Mouse (Mus musculus): Measurements from ENCODE around the gene Ahrr. TPM values are rescaled to one million over a fixed set of nuclear protein-coding genes. Genes with fewer than 3 reads are reported as not detected.

The Ahrr gene
- polyA plus RNA-seq, 1 experiment from 2014 or later, result 0.08 TPM

DNA sequence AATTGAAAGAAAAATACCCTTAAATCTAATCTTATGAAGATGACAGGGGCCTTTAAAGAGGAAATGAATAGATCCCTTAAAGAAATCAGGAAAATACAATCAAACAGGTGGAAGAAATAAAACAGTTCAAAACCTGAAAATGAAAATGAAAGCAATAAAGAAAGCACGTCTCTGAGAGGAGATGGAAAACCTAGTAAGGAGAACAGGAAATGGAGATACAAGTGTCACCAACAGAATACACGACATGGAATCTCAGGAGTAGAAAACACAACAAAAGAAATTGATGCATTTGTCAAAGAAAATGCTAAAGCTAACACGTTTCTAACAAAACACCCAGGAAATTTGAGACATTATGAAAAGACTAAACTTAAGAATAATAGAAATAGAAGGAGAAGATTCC lies 95.7 kb downstream of the Ahrr start:
- Histone ChIP-seq H3K4me3 (ENCODE audit: low read depth, low read length) (no peak overlapping the region), H3K4me1 (ENCODE audit: control insufficient read depth, low read depth, low read length) (no peaks in the 10 kb centered on the region), H3K4me2 (ENCODE audit: low read depth, low read length) (no peak overlapping the region), H3K9ac (ENCODE audit: low read depth, low read length) (no peak overlapping the region), H3K9me3 (replicated peaks; ENCODE audit: control insufficient read depth, low read length) (no peaks in the 10 kb centered on the region), H3K36me3 (ENCODE audit: control insufficient read depth, insufficient read depth) (peaks cover 3% of the 10 kb centered on the region; the same call in 1 of the 2 replicates), H3K27ac (ENCODE audit: low read length) (no peak overlapping the region), H3K27me3 (ENCODE audit: control insufficient read depth, insufficient read depth, low read depth, low read length) (no peaks in the 10 kb centered on the region)
- 62% methylated on average over 3 of the region's 3 CpGs for WGBS (ENCODE audit: insufficient replicate concordance)
- no peak for ATAC-seq (ENCODE audit: low read depth)

DNA sequence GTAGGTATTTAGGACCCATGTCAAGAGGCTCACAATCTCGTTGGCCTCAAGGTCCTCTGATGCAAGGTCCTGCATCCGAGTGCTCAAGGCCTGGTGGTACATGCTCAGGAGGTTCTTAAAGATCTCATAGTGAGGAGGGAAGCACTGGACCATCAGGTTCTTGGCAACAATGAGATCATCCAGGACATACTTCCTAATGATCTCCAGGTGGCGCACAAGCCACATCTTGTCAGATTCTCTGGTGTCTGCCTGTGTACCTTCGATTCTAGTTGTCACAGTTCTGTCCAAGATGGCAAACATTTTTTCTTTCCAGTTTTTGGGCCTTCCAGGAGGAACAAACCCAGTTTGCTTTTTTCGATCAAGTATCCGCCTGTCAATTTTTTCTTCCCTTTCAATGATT lies 99.5 kb downstream of the Ahrr start:
- H3K27me3 ChIP-seq (ENCODE audit: control insufficient read depth, insufficient read depth, low read depth, low read length), result no peaks in the 10 kb centered on the region
- no peak overlapping the region for H3K4me2 ChIP-seq (ENCODE audit: low read depth, low read length)
- 79% methylated on average over 6 of the region's 6 CpGs for WGBS (ENCODE audit: insufficient replicate concordance)
- no peak overlapping the region for H3K4me3 ChIP-seq (ENCODE audit: low read depth, low read length)
- no peak overlapping the region for H3K9ac ChIP-seq (ENCODE audit: low read depth, low read length)
- peaks cover 6% of the 10 kb centered on the region for H3K36me3 ChIP-seq (ENCODE audit: control insufficient read depth, insufficient read depth)
- H3K4me1 ChIP-seq (ENCODE audit: control insufficient read depth, low read depth, low read length), result no peaks in the 10 kb centered on the region
- no peaks in the 10 kb centered on the region for H3K9me3 ChIP-seq (replicated peaks; ENCODE audit: control insufficient read depth, low read length)
- no peak overlapping the region for H3K27ac ChIP-seq (ENCODE audit: low read length)
- ATAC-seq (ENCODE audit: low read depth), result no peak

DNA sequence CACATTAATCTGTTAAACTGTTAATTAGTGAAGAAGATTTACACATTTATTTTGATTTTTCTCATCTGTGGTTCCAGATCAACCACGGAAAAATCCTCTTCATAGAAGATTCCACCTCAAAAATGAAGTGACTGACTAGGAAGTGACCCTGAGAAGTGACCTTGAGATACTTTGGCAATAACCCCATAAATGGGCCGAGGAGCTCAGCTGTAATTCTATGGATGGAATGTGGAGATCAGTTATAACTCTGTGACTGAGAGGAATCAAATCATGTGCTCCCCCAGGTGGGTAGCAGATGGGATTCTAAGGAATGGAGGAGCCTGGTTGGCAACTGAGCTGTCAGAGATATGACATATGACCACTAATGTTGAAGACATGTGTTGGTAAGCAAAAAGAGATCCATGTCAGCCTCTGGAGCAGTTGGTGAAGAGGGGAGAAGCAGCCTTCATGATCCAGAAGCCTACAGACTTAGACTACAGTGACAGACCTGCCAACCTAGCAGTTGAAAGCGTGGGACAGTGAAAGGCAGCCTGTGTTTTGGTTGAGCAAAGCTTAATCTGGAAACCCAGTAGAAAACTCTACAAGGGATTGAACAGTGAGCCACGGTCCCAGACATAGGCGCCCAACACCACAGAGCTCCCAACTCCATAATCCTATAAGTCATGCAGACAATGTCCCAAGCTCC lies 109.0 kb downstream of the Ahrr start:
- H3K4me1 ChIP-seq (ENCODE audit: control insufficient read depth, low read depth, low read length), result no peaks in the 10 kb centered on the region
- no peak overlapping the region for H3K9ac ChIP-seq (ENCODE audit: low read depth, low read length)
- H3K27ac ChIP-seq (ENCODE audit: low read length), result no peak overlapping the region
- WGBS (ENCODE audit: insufficient replicate concordance), result 74% methylated on average over 5 of the region's 5 CpGs
- no peak for ATAC-seq (ENCODE audit: low read depth)
- peaks cover 6% of the 10 kb centered on the region for H3K36me3 ChIP-seq (ENCODE audit: control insufficient read depth, insufficient read depth)
- no peaks in the 10 kb centered on the region for H3K27me3 ChIP-seq (ENCODE audit: control insufficient read depth, insufficient read depth, low read depth, low read length)
- no peaks in the 10 kb centered on the region for H3K9me3 ChIP-seq (replicated peaks; ENCODE audit: control insufficient read depth, low read length)
- H3K4me3 ChIP-seq (ENCODE audit: low read depth, low read length), result no peak overlapping the region
- no peak overlapping the region for H3K4me2 ChIP-seq (ENCODE audit: low read depth, low read length)

DNA sequence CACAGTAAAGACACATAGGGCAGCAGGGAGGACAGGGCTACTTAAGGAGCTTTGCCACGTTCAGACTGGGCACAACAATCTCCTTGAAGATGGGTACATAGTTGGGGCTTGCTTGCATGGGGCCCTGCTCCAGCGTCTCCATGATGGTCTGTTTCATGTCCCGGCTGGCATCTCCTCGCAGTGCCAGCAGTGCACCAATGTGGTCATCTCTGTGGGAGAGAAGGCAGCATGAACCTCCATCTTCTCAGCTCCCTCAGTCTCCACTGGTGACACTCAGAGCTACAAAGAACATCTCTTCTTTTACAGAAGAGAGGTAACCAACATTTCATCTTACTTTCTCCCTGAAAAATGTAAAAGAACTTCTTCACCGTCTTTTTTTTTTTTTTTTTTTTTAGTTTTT lies 120.1 kb downstream of the Ahrr start:
- 85% methylated on average over 5 of the region's 5 CpGs for WGBS (ENCODE audit: insufficient replicate concordance)
- Histone ChIP-seq H3K4me3 (ENCODE audit: low read depth, low read length) (no peak overlapping the region), H3K4me1 (ENCODE audit: control insufficient read depth, low read depth, low read length) (peaks cover 2% of the 10 kb centered on the region), H3K9me3 (replicated peaks; ENCODE audit: control insufficient read depth, low read length) (no peaks in the 10 kb centered on the region), H3K9ac (ENCODE audit: low read depth, low read length) (no peak overlapping the region), H3K27ac (ENCODE audit: low read length) (no peak overlapping the region), H3K27me3 (ENCODE audit: control insufficient read depth, insufficient read depth, low read depth, low read length) (no peaks in the 10 kb centered on the region), H3K4me2 (ENCODE audit: low read depth, low read length) (no peak overlapping the region), H3K36me3 (ENCODE audit: control insufficient read depth, insufficient read depth) (peaks cover 18% of the 10 kb centered on the region)
- ATAC-seq (ENCODE audit: low read depth), result no peak

DNA sequence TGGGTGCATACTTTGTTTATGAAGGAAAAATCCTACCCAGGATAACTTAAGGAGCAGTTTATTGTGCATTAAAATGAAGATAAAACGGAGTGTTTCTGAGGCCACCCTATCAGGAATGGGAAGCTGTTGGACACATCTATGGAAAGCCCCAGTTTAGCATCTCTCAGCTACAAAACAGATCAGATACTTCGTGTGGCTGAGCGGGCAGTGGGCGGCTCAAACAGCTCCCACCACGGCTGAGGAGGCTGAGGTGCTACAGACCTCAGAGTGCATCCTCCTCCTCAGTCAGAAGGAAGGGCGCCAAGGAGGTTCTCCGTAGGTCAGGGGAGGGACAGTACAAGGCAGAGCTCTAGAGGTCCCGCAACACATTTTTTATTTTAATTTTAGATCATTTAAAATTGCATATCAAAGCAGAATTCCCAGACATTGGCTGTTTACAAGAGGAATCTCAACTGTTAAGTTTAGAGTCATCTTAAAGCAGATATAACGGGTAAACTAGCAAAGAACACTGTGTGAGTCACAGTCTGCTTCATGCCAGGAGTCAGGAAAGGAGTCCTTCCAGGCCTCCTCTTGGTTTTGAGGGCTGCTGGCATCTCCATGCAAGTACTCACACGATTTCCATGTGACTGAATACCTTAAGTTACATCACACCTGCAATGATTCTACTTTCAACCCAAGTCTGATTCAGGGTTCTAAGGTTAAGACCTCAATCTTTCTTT lies 122.5 kb downstream of the Ahrr start:
- H3K4me2 ChIP-seq (ENCODE audit: low read depth, low read length), result no peak overlapping the region
- H3K4me1 ChIP-seq (ENCODE audit: control insufficient read depth, low read depth, low read length), result peaks cover 10% of the 10 kb centered on the region
- no peak for ATAC-seq (ENCODE audit: low read depth)
- H3K9me3 ChIP-seq (replicated peaks; ENCODE audit: control insufficient read depth, low read length), result no peaks in the 10 kb centered on the region
- WGBS (ENCODE audit: insufficient replicate concordance), result 72% methylated on average over 10 of the region's 10 CpGs
- peaks cover 18% of the 10 kb centered on the region for H3K36me3 ChIP-seq (ENCODE audit: control insufficient read depth, insufficient read depth)
- H3K4me3 ChIP-seq (ENCODE audit: low read depth, low read length), result no peak overlapping the region
- H3K27me3 ChIP-seq (ENCODE audit: control insufficient read depth, insufficient read depth, low read depth, low read length), result no peaks in the 10 kb centered on the region
- no peak overlapping the region for H3K9ac ChIP-seq (ENCODE audit: low read depth, low read length)
- H3K27ac ChIP-seq (ENCODE audit: low read length), result no peak overlapping the region

DNA sequence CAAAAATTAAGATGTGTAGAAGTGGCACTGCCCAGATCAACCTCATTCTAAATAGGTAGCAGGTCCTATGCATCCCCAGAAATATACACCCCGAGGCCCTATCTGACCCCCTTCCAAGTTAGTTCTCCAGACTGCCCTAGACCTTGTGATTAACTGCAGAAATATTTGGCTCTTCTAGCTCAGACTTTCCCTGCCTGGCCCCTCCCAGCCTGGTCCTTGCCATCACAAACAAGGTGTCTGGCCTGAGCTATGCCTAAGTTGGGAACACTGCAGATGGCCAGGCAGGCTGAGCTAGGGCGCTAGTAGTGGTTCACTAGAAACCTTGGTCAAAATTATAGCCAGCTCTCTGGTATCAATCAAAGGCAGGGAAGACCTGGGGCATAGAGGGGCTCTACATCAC lies 124.6 kb downstream of the Ahrr start:
- H3K4me2 ChIP-seq (ENCODE audit: low read depth, low read length), result no peak overlapping the region
- H3K36me3 ChIP-seq (ENCODE audit: control insufficient read depth, insufficient read depth), result peaks cover 8% of the 10 kb centered on the region
- no peak overlapping the region for H3K27ac ChIP-seq (ENCODE audit: low read length)
- no peak overlapping the region for H3K4me3 ChIP-seq (ENCODE audit: low read depth, low read length)
- no peak overlapping the region for H3K9ac ChIP-seq (ENCODE audit: low read depth, low read length)
- H3K27me3 ChIP-seq (ENCODE audit: control insufficient read depth, insufficient read depth, low read depth, low read length), result no peaks in the 10 kb centered on the region
- peaks cover 10% of the 10 kb centered on the region for H3K4me1 ChIP-seq (ENCODE audit: control insufficient read depth, low read depth, low read length)
- 63% methylated on average over 2 of the region's 2 CpGs for WGBS (ENCODE audit: insufficient replicate concordance)
- ATAC-seq (ENCODE audit: low read depth), result no peak
- H3K9me3 ChIP-seq (replicated peaks; ENCODE audit: control insufficient read depth, low read length), result no peaks in the 10 kb centered on the region

DNA sequence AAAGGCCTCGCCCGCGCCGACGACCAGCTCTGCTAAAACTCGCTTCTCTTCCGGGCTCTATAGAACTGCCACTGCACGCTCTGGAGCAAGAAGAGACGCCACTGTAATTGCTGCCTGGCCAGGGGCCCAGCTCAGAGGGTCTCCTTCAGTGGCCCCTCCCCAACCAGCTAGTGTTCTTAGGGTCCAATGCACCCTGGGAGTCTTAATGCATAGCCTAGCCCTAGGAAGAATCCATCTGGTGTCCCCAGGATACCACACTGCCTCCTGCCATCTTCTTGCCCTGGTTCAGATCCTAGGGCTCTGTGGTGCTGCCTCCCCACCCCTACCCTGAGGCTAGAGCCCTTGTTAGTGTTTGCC lies 125.1 kb downstream of the Ahrr start:
- Histone ChIP-seq H3K9me3 (replicated peaks; ENCODE audit: control insufficient read depth, low read length) (no peaks in the 10 kb centered on the region), H3K4me1 (ENCODE audit: control insufficient read depth, low read depth, low read length) (peaks cover 10% of the 10 kb centered on the region), H3K4me2 (ENCODE audit: low read depth, low read length) (peak overlapping the region; percentile 70), H3K27me3 (ENCODE audit: control insufficient read depth, insufficient read depth, low read depth, low read length) (no peaks in the 10 kb centered on the region), H3K4me3 (ENCODE audit: low read depth, low read length) (peak overlapping the region; percentile 57), H3K9ac (ENCODE audit: low read depth, low read length) (peak overlapping the region; percentile 56), H3K27ac (ENCODE audit: low read length) (no peak overlapping the region), H3K36me3 (ENCODE audit: control insufficient read depth, insufficient read depth) (peaks cover 7% of the 10 kb centered on the region)
- ATAC-seq (ENCODE audit: low read depth), result no peak
- 8% methylated on average over 9 of the region's 9 CpGs for WGBS (ENCODE audit: insufficient replicate concordance)

DNA sequence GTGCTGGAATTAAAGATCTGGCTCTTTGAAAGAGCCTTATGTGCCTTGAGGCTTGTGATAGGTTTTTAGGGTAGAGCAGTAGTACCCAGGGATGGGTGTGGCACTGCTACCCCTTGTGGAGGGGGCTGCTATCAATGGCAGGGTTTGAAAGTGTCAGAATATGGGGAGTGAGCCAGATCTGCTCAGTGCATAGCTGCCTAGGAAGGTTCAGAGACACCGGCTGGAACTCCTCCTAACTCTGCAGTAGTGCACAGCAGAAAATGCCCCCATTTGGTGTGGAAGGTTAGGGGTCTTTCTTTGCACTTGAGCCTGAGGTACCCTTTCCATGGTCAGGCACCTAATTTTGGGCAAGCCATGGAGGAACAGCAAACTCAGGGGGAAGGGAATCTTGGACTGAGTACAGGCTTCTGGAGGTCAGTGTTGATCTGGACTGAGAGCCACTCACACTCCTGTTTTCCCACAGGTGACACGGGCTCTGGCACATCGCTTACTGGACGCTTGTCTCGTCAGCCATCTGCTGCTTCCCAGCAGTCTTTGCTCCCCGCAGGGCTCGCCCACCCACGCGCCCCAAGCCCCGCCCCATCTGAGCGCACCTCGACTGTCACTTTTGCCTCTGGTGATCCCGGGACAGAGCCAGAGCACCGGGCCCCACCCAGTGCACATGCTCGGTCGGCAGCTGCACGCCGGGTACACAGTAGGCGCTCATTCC lies 125.6 kb downstream of the Ahrr start:
- Histone ChIP-seq H3K9ac (ENCODE audit: low read depth, low read length) (peak overlapping the region; percentile 56), H3K4me3 (ENCODE audit: low read depth, low read length) (peak overlapping the region; percentile 57), H3K4me2 (ENCODE audit: low read depth, low read length) (peak overlapping the region; percentile 70), H3K4me1 (ENCODE audit: control insufficient read depth, low read depth, low read length) (peaks cover 10% of the 10 kb centered on the region), H3K36me3 (ENCODE audit: control insufficient read depth, insufficient read depth) (peaks cover 3% of the 10 kb centered on the region), H3K9me3 (replicated peaks; ENCODE audit: control insufficient read depth, low read length) (no peaks in the 10 kb centered on the region), H3K27ac (ENCODE audit: low read length) (no peak overlapping the region), H3K27me3 (ENCODE audit: control insufficient read depth, insufficient read depth, low read depth, low read length) (no peaks in the 10 kb centered on the region)
- WGBS (ENCODE audit: insufficient replicate concordance), result 8% methylated on average over 19 of the region's 19 CpGs
- peak; percentile 88 for ATAC-seq (ENCODE audit: low read depth)

Measured in liver, embryonic 16.5 days (tissue).